Mouse (Mus musculus) retina, embryonic 14.5 days (tissue): ENCODE results near the gene Serbp1.
"Not testable (repeated sequence)": the region's sequence is repeated elsewhere in the genome, so short reads cannot be mapped to it uniquely, and the experiment has no call there.

Experiments used
- DNase-seq: peaks from one replicate; pipeline ENCODE4 v3.0.0-alpha.2; 2015; ENCODE audit warnings: low spot score

The Serbp1 gene

GRCm38 (mm10) chr6:67237977-67238376, at the start of gene Serbp1:
Gene Serbp1 (plus strand): TSS chr6:67238176.
- no peak for DNase-seq

GRCm38 (mm10) chr6:67193591-67193990, 44.4 kb upstream of the Serbp1 start:
- no peak for DNase-seq

GRCm38 (mm10) chr6:67194606-67195005, 43.4 kb upstream of the Serbp1 start:
- DNase-seq = no peak

GRCm38 (mm10) chr6:67195148-67195611, 42.8 kb upstream of the Serbp1 start:
- peak; percentile 17 for DNase-seq

- DNase-seq = no peak
Observed at GRCm38 (mm10) chr6:67196821-67197220, 41.2 kb upstream of the Serbp1 start.

GRCm38 (mm10) chr6:67198085-67198484, 39.9 kb upstream of the Serbp1 start:
- DNase-seq = peak; percentile 25

- DNase-seq = no peak
Observed at GRCm38 (mm10) chr6:67200715-67201322, 37.2 kb upstream of the Serbp1 start.

GRCm38 (mm10) chr6:67205081-67206037, 32.6 kb upstream of the Serbp1 start:
- DNase-seq = no peak

- no peak for DNase-seq
Observed at GRCm38 (mm10) chr6:67212362-67212761, 25.6 kb upstream of the Serbp1 start.

GRCm38 (mm10) chr6:67213429-67214098, 24.4 kb upstream of the Serbp1 start:
- no peak for DNase-seq

GRCm38 (mm10) chr6:67217402-67217801, 20.6 kb upstream of the Serbp1 start:
- DNase-seq = no peak

GRCm38 (mm10) chr6:67217846-67218245, 20.1 kb upstream of the Serbp1 start:
- no peak for DNase-seq

- no peak for DNase-seq
Observed at GRCm38 (mm10) chr6:67218566-67218965, 19.4 kb upstream of the Serbp1 start.

- not testable (repeated sequence) for DNase-seq
Observed at GRCm38 (mm10) chr6:67219931-67220330, 18.0 kb upstream of the Serbp1 start.

GRCm38 (mm10) chr6:67220731-67221130, 17.2 kb upstream of the Serbp1 start:
- no peak for DNase-seq

- DNase-seq = no peak
Observed at GRCm38 (mm10) chr6:67223082-67223481, 14.9 kb upstream of the Serbp1 start.

- no peak for DNase-seq
Observed at GRCm38 (mm10) chr6:67223499-67223898, 14.5 kb upstream of the Serbp1 start.

GRCm38 (mm10) chr6:67226286-67226685, 11.7 kb upstream of the Serbp1 start:
- DNase-seq = no peak

- peak; percentile 63 for DNase-seq
Observed at GRCm38 (mm10) chr6:67228459-67229107, 9.4 kb upstream of the Serbp1 start.

- DNase-seq = no peak
Observed at GRCm38 (mm10) chr6:67229521-67229920, 8.5 kb upstream of the Serbp1 start.

GRCm38 (mm10) chr6:67229922-67230518, 8.0 kb upstream of the Serbp1 start:
- DNase-seq = no peak

- DNase-seq = no peak
Observed at GRCm38 (mm10) chr6:67230950-67231349, 7.0 kb upstream of the Serbp1 start.
